ENCODE assay signal across 8 mouse cellular contexts in the genomic region with DNA sequence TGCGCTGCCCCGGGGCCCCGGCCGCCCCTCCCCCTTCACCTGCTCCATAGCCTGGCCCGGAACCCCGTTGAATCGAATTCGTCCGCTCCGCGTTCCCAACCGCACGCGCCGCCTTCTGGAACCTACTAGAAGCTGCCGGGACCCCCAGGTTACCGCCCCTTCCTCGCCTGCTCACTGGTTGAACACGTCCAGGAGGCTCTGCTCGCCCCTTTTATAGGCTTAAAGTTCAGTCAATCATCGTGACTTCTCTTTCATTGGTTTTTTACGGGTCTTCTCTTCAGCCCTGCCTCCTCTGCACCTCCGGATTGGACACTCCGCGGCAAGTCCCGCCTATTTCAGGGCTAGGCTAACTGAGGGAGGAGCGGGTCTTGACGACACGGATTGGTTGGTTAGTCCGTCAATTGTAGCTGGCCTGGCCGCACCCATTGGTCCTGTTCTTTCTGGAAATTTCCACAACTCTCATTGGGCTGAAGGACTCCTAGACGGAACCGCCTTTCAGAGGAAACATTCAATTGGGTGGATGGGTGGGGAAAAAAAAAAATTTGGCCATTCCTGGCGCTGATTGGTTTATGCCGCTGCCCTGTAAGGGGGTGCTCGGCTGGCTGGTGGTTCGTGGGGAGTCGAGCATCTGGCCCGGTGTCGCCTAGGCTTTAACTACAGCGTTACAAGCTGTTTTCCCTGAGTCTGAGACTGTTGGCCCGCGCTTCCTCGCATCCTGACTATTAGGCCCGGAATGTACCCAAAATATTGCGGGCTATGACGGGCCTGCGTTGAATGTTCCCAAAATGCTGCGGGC. TPM values are rescaled to one million over a fixed set of nuclear protein-coding genes. Genes with fewer than 3 reads are reported as not detected.
DNase-seq lines count a peak whose midpoint lies in the region; ATAC-seq lines count a peak whose summit lies in the region.

A gene (minus strand): TSS at position 127 of the 796 bp plus-strand sequence.

- DNase-seq in CD4-positive, CD25-positive, alpha-beta regulatory T cell, adult 2 months (ENCODE audit: low read depth, low spot score) = peak; percentile 99
- DNase-seq in fat pad, adult 2 months (ENCODE audit: extremely low read depth, low read depth, low spot score) = peak; percentile 99
- peak; percentile 99 for DNase-seq in kidney, postnatal 10 days
- peak; percentile 99 for DNase-seq in natural killer cell, adult 2 months (ENCODE audit: low spot score in 2 of 2)

- H3K4me1 ChIP-seq in brown adipose tissue, adult 24 weeks (ENCODE audit: control insufficient read depth, insufficient read depth, insufficient read length, low read length) = peaks cover 6% of the 10 kb centered on the region; the same call in 1 of the 2 replicates
- peaks cover 49% of the 10 kb centered on the region for H3K4me1 ChIP-seq in heart, embryonic 13.5 days
- peaks cover 39% of the 10 kb centered on the region for H3K4me1 ChIP-seq in liver, embryonic 12.5 days
- peaks cover 16% of the 10 kb centered on the region for H3K4me1 ChIP-seq in stomach, embryonic 15.5 days

- peak within 1 kb of the TSS; percentile 86 for H3K4me3 ChIP-seq in brown adipose tissue, adult 24 weeks (ENCODE audit: insufficient read depth, low read depth, low read length)
- peak within 1 kb of the TSS; percentile 72 for H3K4me3 ChIP-seq in heart, embryonic 13.5 days
- H3K4me3 ChIP-seq in liver, embryonic 12.5 days = peak within 1 kb of the TSS; percentile 96
- peak within 1 kb of the TSS; percentile 84 for H3K4me3 ChIP-seq in stomach, embryonic 15.5 days (replicated peaks)

- H3K27ac ChIP-seq in brown adipose tissue, adult 24 weeks (replicated peaks; ENCODE audit: low read depth, low read length) = peak within 1 kb of the TSS; percentile 90
- peak within 1 kb of the TSS; percentile 95 for H3K27ac ChIP-seq in heart, embryonic 13.5 days (replicated peaks)
- H3K27ac ChIP-seq in liver, embryonic 12.5 days = peak within 1 kb of the TSS; percentile 95
- peak within 1 kb of the TSS; percentile 96 for H3K27ac ChIP-seq in stomach, embryonic 15.5 days

- peak within 1 kb of the TSS; percentile 91 for H3K9ac ChIP-seq in heart, embryonic 13.5 days
- H3K9ac ChIP-seq in liver, embryonic 12.5 days = peak within 1 kb of the TSS; percentile 99
- H3K9ac ChIP-seq in stomach, embryonic 15.5 days = peak within 1 kb of the TSS; percentile 94

- H3K36me3 ChIP-seq in heart, embryonic 13.5 days = peaks cover 7% of the 10 kb centered on the region
- H3K36me3 ChIP-seq in liver, embryonic 12.5 days = peaks cover 30% of the 10 kb centered on the region
- peaks cover 4% of the 10 kb centered on the region; the same call in 1 of the 2 replicates for H3K36me3 ChIP-seq in stomach, embryonic 15.5 days

- peak within 1 kb of the TSS; percentile 91 for H3K4me2 ChIP-seq in heart, embryonic 13.5 days
- peak within 1 kb of the TSS; percentile 94 for H3K4me2 ChIP-seq in liver, embryonic 12.5 days
- H3K4me2 ChIP-seq in stomach, embryonic 15.5 days = peak within 1 kb of the TSS; percentile 88

- no peaks in the 10 kb centered on the region for H3K9me3 ChIP-seq in heart, embryonic 13.5 days
- H3K9me3 ChIP-seq in liver, embryonic 12.5 days (replicated peaks) = no peaks in the 10 kb centered on the region
- no peaks in the 10 kb centered on the region for H3K9me3 ChIP-seq in stomach, embryonic 15.5 days

- under 1% methylated on average over 48 of the region's 49 CpGs for WGBS in heart, embryonic 13.5 days
- WGBS in liver, embryonic 12.5 days (ENCODE audit: insufficient replicate concordance) = under 1% methylated on average over 49 of the region's 49 CpGs
- under 1% methylated on average over 49 of the region's 49 CpGs for WGBS in stomach, embryonic 15.5 days

- no peaks in the 10 kb centered on the region for H3K27me3 ChIP-seq in heart, embryonic 13.5 days (replicated peaks)
- H3K27me3 ChIP-seq in liver, embryonic 12.5 days (replicated peaks) = no peaks in the 10 kb centered on the region
- no peaks in the 10 kb centered on the region for H3K27me3 ChIP-seq in stomach, embryonic 15.5 days (replicated peaks)

- peak; percentile 99 for ATAC-seq in heart, embryonic 13.5 days (ENCODE audit: extremely low read depth, insufficient number of reproducible peaks, low FRiP score, low TSS enrichment)
- peak; percentile 97 for ATAC-seq in liver, embryonic 12.5 days
- peak; percentile 99 for ATAC-seq in stomach, embryonic 15.5 days (ENCODE audit: insufficient read depth, low FRiP score, low read depth)

RNA-seq across cellular contexts. Expression of the gene that starts here (rescaled TPM):
- polyA plus RNA-seq in brown adipose tissue, adult 24 weeks (2012; ENCODE audit: insufficient read depth, insufficient read length, missing spikeins) = 81.7 and 119 TPM in 2 replicates
- 207 and 228 TPM in 2 replicates for polyA plus RNA-seq in heart, embryonic 13.5 days (2015; fragmentation: Nextera tagmentation; extraction: Ambion mirVana)
- 218 and 230 TPM in 2 replicates for polyA plus RNA-seq in liver, embryonic 12.5 days (2016; fragmentation: Nextera tagmentation; extraction: Ambion mirVana)
- 185 and 219 TPM in 2 replicates for polyA plus RNA-seq in stomach, embryonic 15.5 days (2015; fragmentation: Nextera tagmentation; extraction: Ambion mirVana)

Comparison
In these comparisons a context has a peak if more than half of its experiments do, and no peak if none do; other contexts are left out.
1. Peak in every context shown above with its lines: DNase-seq, ATAC-seq, H3K4me3 ChIP-seq and H3K27ac ChIP-seq.